Mouse (Mus musculus) MEL (cell line): ENCODE measurements around the gene Zic5. TPM values are rescaled to one million over a fixed set of nuclear protein-coding genes. Genes with fewer than 3 reads are reported as not detected.

ENCODE experiments used
- DNase-seq: peaks from one replicate; pipeline ENCODE4 v3.0.0; 2011; ENCODE audit warnings: low read depth, low spot score
- H3K27ac ChIP-seq: 2 replicates; pipeline ENCODE4 v1.5.1; 2012; ENCODE audit warnings: low read depth, mild to moderate bottlenecking, control low read depth, low read length, moderate library complexity; ENCODE audit not compliant: control insufficient read depth
- H3K27me3 ChIP-seq, 2 experiments: fragments of 150-350 bp in 1 of 2; sonication (generic) in 1 of 2; 2 replicates each; pipeline ENCODE4 v1.6.1; 2012; ENCODE audit warnings: low read length in 2 of 2, mild to moderate bottlenecking in 2 of 2, improper control_type of control experiment in 1 of 2, moderate library complexity in 1 of 2; ENCODE audit not compliant: insufficient read depth in 2 of 2, control insufficient read depth in 1 of 2
- H3K36me3 ChIP-seq, 2 experiments: 2 replicates each; pipeline ENCODE4 v1.6.1; 2012 to 2014; ENCODE audit warnings: low read length in 2 of 2, improper control_type of control experiment in 1 of 2, inconsistent platforms in 1 of 2, mild to moderate bottlenecking in 1 of 2; ENCODE audit not compliant: insufficient read depth in 2 of 2, control insufficient read depth in 1 of 2
- H3K4me1 ChIP-seq, 2 experiments: fragments of 150-350 bp in 1 of 2; sonication (generic) in 1 of 2; 2 replicates each; pipeline ENCODE4 v1.6.1; 2012; ENCODE audit warnings: low read length in 2 of 2, improper control_type of control experiment in 1 of 2, mild to moderate bottlenecking in 1 of 2; ENCODE audit not compliant: insufficient read depth in 2 of 2, control insufficient read depth in 1 of 2
- H3K4me3 ChIP-seq, 2 experiments: fragments of 150-350 bp in 1 of 2; sonication (generic) in 1 of 2; 2 replicates each; pipeline ENCODE4 v1.5.1; 2012; ENCODE audit warnings: low read depth in 2 of 2, low read length in 2 of 2, mild to moderate bottlenecking in 2 of 2, moderate library complexity in 2 of 2, control low read depth in 1 of 2, improper control_type of control experiment in 1 of 2; ENCODE audit not compliant: control insufficient read depth in 1 of 2, insufficient read depth in 1 of 2
- H3K79me2 ChIP-seq: 2 replicates; pipeline ENCODE4 v1.6.1; 2012; ENCODE audit warnings: mild to moderate bottlenecking, low read length, moderate library complexity; ENCODE audit not compliant: control insufficient read depth, poor library complexity, insufficient read depth
- H3K9ac ChIP-seq: 2 replicates; pipeline ENCODE4 v1.6.1; 2012; ENCODE audit warnings: low read depth, mild to moderate bottlenecking, control low read depth, low read length, moderate library complexity; ENCODE audit not compliant: control insufficient read depth, poor library complexity, severe bottlenecking
- H3K9me3 ChIP-seq: fragments of 150-350 bp; sonication (generic); replicated peaks from 2 replicates; pipeline ENCODE4 v1.6.1; 2012; ENCODE audit warnings: mild to moderate bottlenecking, low read length, improper control_type of control experiment, moderate library complexity; ENCODE audit not compliant: insufficient read depth
- CTCF ChIP-seq, 3 experiments: IDR thresholded peaks in 2 of 3; conservative IDR thresholded peaks in 1 of 3; 2 replicates each; pipeline ENCODE4 v1.5.1; 2011 to 2012; ENCODE audit warnings: low read length in 3 of 3, low read depth in 2 of 3, mild to moderate bottlenecking in 2 of 3, improper control_type of control experiment in 1 of 3, inconsistent platforms in 1 of 3, mixed read lengths in 1 of 3, moderate library complexity in 1 of 3; ENCODE audit not compliant: control insufficient read depth in 1 of 3, insufficient read depth in 1 of 3, poor library complexity in 1 of 3, severe bottlenecking in 1 of 3
- EP300 ChIP-seq, 2 experiments: IDR thresholded peaks; 2 replicates each; pipeline ENCODE4 v1.6.1; 2011; ENCODE audit warnings: improper control_type of control experiment in 2 of 2, low read length in 2 of 2, low read depth in 1 of 2, mild to moderate bottlenecking in 1 of 2
- GABPA ChIP-seq: IDR thresholded peaks from 2 replicates; pipeline ENCODE4 v1.6.1; 2012; ENCODE audit warnings: low read depth, mild to moderate bottlenecking, inconsistent platforms, low read length, improper control_type of control experiment, moderate library complexity
- GATA1 ChIP-seq: IDR thresholded peaks from 2 replicates; pipeline ENCODE4 v1.6.1; 2011; ENCODE audit warnings: low read depth, low read length, improper control_type of control experiment
- KAT2A ChIP-seq: conservative IDR thresholded peaks from 2 replicates; pipeline ENCODE4 v1.6.1; 2012; ENCODE audit warnings: low read depth, low read length, improper control_type of control experiment, inconsistent platforms
- MAX ChIP-seq: IDR thresholded peaks from 2 replicates; pipeline ENCODE4 v1.6.1; 2011; ENCODE audit warnings: low read length, improper control_type of control experiment
- MAZ ChIP-seq: IDR thresholded peaks from 2 replicates; pipeline ENCODE4 v1.6.1; 2012; ENCODE audit warnings: low read depth, mild to moderate bottlenecking, inconsistent platforms, low read length, improper control_type of control experiment
- MYC ChIP-seq: IDR thresholded peaks from 2 replicates; pipeline ENCODE4 v1.6.1; 2011; ENCODE audit warnings: low read depth, mild to moderate bottlenecking, low read length, improper control_type of control experiment, moderate library complexity
- POLR2AphosphoS2 ChIP-seq: IDR thresholded peaks from 2 replicates; pipeline ENCODE4 v1.6.1; 2011; ENCODE audit warnings: low read length, improper control_type of control experiment
- POLR2AphosphoS5 ChIP-seq: IDR thresholded peaks from 2 replicates; pipeline ENCODE4 v1.6.1; 2012; ENCODE audit warnings: low read depth, borderline replicate concordance, mild to moderate bottlenecking, inconsistent platforms, low read length, moderate library complexity, mixed read lengths
- RAD21 ChIP-seq: IDR thresholded peaks from 2 replicates; pipeline ENCODE4 v1.6.1; 2011; ENCODE audit warnings: mild to moderate bottlenecking, low read depth, low read length, improper control_type of control experiment
- RCOR1 ChIP-seq: IDR thresholded peaks from 2 replicates; pipeline ENCODE4 v1.6.1; 2012; ENCODE audit warnings: low read depth, mild to moderate bottlenecking, inconsistent platforms, low read length, improper control_type of control experiment
- SMC3 ChIP-seq: IDR thresholded peaks from 2 replicates; pipeline ENCODE4 v1.6.1; 2011; ENCODE audit warnings: low read depth, low read length, improper control_type of control experiment
- TBP ChIP-seq: IDR thresholded peaks from 2 replicates; pipeline ENCODE4 v1.8.0; 2011; ENCODE audit warnings: low read depth, low read length, improper control_type of control experiment
- TCF12 ChIP-seq: IDR thresholded peaks from 2 replicates; pipeline ENCODE4 v1.6.1; 2014; ENCODE audit warnings: low read depth, mild to moderate bottlenecking, inconsistent platforms, low read length, improper control_type of control experiment, moderate library complexity
- UBTF ChIP-seq: IDR thresholded peaks from 2 replicates; pipeline ENCODE4 v1.6.1; 2012; ENCODE audit warnings: low read depth, mild to moderate bottlenecking, inconsistent platforms, low read length, improper control_type of control experiment, moderate library complexity, borderline replicate concordance; ENCODE audit not compliant: insufficient read depth
- ZC3H11A ChIP-seq: IDR thresholded peaks from 2 replicates; pipeline ENCODE4 v1.6.1; 2012; ENCODE audit warnings: low read depth, mild to moderate bottlenecking, inconsistent platforms, low read length, improper control_type of control experiment
- ZNF384 ChIP-seq: IDR thresholded peaks from 2 replicates; pipeline ENCODE4 v1.6.1; 2012; ENCODE audit warnings: low read depth, mild to moderate bottlenecking, inconsistent platforms, low read length, improper control_type of control experiment
- polyA plus RNA-seq, 2 experiments: library from polyadenylated mRNA; stranded (reverse) in 1 of 2; unstranded in 1 of 2; fragments of >175 nt in 1 of 2; fragments of >200 nt in 1 of 2; gene quantifications; 2 replicates each; pipeline versions ENCODE4 v1.2.1 to v1.2.4; 2012; ENCODE audit warnings: low replicate concordance in 2 of 2, low read depth in 1 of 2; ENCODE audit not compliant: insufficient read length in 2 of 2, insufficient read depth in 1 of 2, missing spikeins in 1 of 2
- total RNA-seq: library from RNA; depleted of rRNA; stranded (reverse); fragments of 300-350 nt; gene quantifications from 2 replicates; pipeline ENCODE4 v1.2.3, GENCODE M21; 2012

Zic5 gene
- total and polyA plus RNA-seq, 3 experiments: 10.4 to 50.6 (median 23.6) TPM

- TF ChIP-seq ZC3H11A (peak; percentile 60), EP300 (IDR thresholded peaks at IDR 0.05; ENCODE audit: low read depth in 1 of 2, low read length in 2 of 2) (no peak), SMC3 (peak; percentile 70), CTCF (IDR thresholded peaks at IDR 0.05 in 2 of 3, conservative IDR thresholded peaks at IDR 0.05 in 1 of 3; ENCODE audit: control insufficient read depth in 1 of 3, insufficient read depth in 1 of 3, low read depth in 2 of 3, low read length in 3 of 3, poor library complexity in 1 of 3, severe bottlenecking in 1 of 3) (peak in 2 of 3 experiments; percentile 33 to 61; a peak in 4 of 6 replicates), RAD21 (peak; percentile 63)
- TF ChIP-seq, all 39 proteins: peak for 4
- no peak overlapping the region for H3K9ac ChIP-seq
- H3K36me3 ChIP-seq: no peaks in the 10 kb centered on the region
- no peaks in the 10 kb centered on the region for H3K9me3 ChIP-seq
- peak; percentile 40 for DNase-seq
- H3K27me3 ChIP-seq: no peaks in the 10 kb centered on the region
- no peaks in the 10 kb centered on the region for H3K79me2 ChIP-seq
- H3K27ac ChIP-seq: no peak overlapping the region
- H3K4me3 ChIP-seq: no peak overlapping the region
- H3K4me1 ChIP-seq: no peaks in the 10 kb centered on the region
These were observed 43.6 kb upstream of the Zic5 start for GRCm38 (mm10) chr14:122509058-122509457.

GRCm38 (mm10) chr14:122492015-122492414, 26.5 kb upstream of the Zic5 start:
- TF ChIP-seq TCF12 (no peak), ZNF384 (peak; percentile 69), RCOR1 (no peak), POLR2AphosphoS5 (no peak), MYC (no peak), KAT2A (no peak), UBTF (no peak), GATA1 (no peak), CTCF (IDR thresholded peaks at IDR 0.05 in 2 of 3, conservative IDR thresholded peaks at IDR 0.05 in 1 of 3; ENCODE audit: control insufficient read depth in 1 of 3, insufficient read depth in 1 of 3, low read depth in 2 of 3, low read length in 3 of 3, poor library complexity in 1 of 3, severe bottlenecking in 1 of 3) (no peak)
- H3K4me1 ChIP-seq: no peaks in the 10 kb centered on the region
- no peak overlapping the region for H3K9ac ChIP-seq
- H3K9me3 ChIP-seq: no peaks in the 10 kb centered on the region
- no peak for DNase-seq
- no peaks in the 10 kb centered on the region for H3K79me2 ChIP-seq
- H3K4me3 ChIP-seq: no peak overlapping the region
- H3K27ac ChIP-seq: no peak overlapping the region
- no peaks in the 10 kb centered on the region for H3K27me3 ChIP-seq
- H3K36me3 ChIP-seq: no peaks in the 10 kb centered on the region

- TF ChIP-seq TBP: no peak
- TF ChIP-seq MAZ: no peak
- no peak for TF ChIP-seq GABPA
- TF ChIP-seq POLR2AphosphoS2: no peak
- no peak for TF ChIP-seq MAX
- no peak for TF ChIP-seq KAT2A
- TF ChIP-seq ZC3H11A: no peak
- H3K79me2 ChIP-seq: no peaks in the 10 kb centered on the region
- no peaks in the 10 kb centered on the region for H3K4me1 ChIP-seq
- no peaks in the 10 kb centered on the region for H3K9me3 ChIP-seq
- H3K27ac ChIP-seq: no peak overlapping the region
- H3K36me3 ChIP-seq: no peaks in the 10 kb centered on the region
- H3K9ac ChIP-seq: no peak overlapping the region
- no peak for DNase-seq
- H3K27me3 ChIP-seq: no peaks in the 10 kb centered on the region
- no peak overlapping the region for H3K4me3 ChIP-seq
These were observed 26.0 kb upstream of the Zic5 start for GRCm38 (mm10) chr14:122491521-122491920.
